Mouse (Mus musculus) midbrain, embryonic 16.5 days (tissue): ENCODE results near the gene Foxp1. TPM values are rescaled to one million over a fixed set of nuclear protein-coding genes. Genes with fewer than 3 reads are reported as not detected.

Source experiments
- ATAC-seq: fragments of 200-750 bp; cut with Nextera tagmentation; 2 replicates; pipeline ENCODE4 v1.8.0; 2017; ENCODE audit warnings: moderate TSS enrichment
- H3K27ac ChIP-seq: fragments of 300-500 bp; sonication (generic); 2 replicates; pipeline ENCODE4 v1.5.1; 2014; ENCODE audit warnings: mild to moderate bottlenecking, low read length, mixed read lengths
- H3K27me3 ChIP-seq: fragments of 300-500 bp; sonication (generic); 2 replicates; pipeline ENCODE4 v1.6.1; 2014; ENCODE audit warnings: low read depth, low read length, mixed read lengths; ENCODE audit not compliant: control insufficient read depth, insufficient read depth
- H3K36me3 ChIP-seq: fragments of 300-500 bp; sonication (generic); 2 replicates; pipeline ENCODE4 v1.6.1; 2014; ENCODE audit warnings: mild to moderate bottlenecking, low read length, moderate library complexity, mixed read lengths; ENCODE audit not compliant: control insufficient read depth, insufficient read depth
- H3K4me1 ChIP-seq: fragments of 300-500 bp; sonication (generic); 2 replicates; pipeline ENCODE4 v1.6.1; 2014; ENCODE audit warnings: mild to moderate bottlenecking, low read length, mixed read lengths; ENCODE audit not compliant: control insufficient read depth, insufficient read depth
- H3K4me2 ChIP-seq: fragments of 300-500 bp; sonication (generic); 2 replicates; pipeline ENCODE4 v1.6.1; 2014; ENCODE audit warnings: mild to moderate bottlenecking, low read length, mixed read lengths
- H3K4me3 ChIP-seq: fragments of 300-500 bp; sonication (generic); 2 replicates; pipeline ENCODE4 v1.5.1; 2014; ENCODE audit warnings: low read depth, mild to moderate bottlenecking, low read length, moderate library complexity, mixed read lengths
- H3K9ac ChIP-seq: fragments of 300-500 bp; sonication (generic); 2 replicates; pipeline ENCODE4 v1.6.1; 2014; ENCODE audit warnings: low read depth, low read length, mixed read lengths
- H3K9me3 ChIP-seq: fragments of 300-500 bp; sonication (generic); replicated peaks from 2 replicates; pipeline ENCODE4 v1.6.1; 2014; ENCODE audit warnings: mild to moderate bottlenecking, low read length, mixed read lengths; ENCODE audit not compliant: control insufficient read depth, poor library complexity, severe bottlenecking
- WGBS: fragments of 180-500 bp; shearing (Covaris S2); extraction: QIAGEN DNeasy Blood & Tissue Kit; methylation state at CpG from one replicate; pipeline ENCODE4 v1.1.7; 2014; 5-methylcytosine and 5-hydroxymethylcytosine counted together
- polyA plus RNA-seq: library from polyadenylated mRNA; unstranded; fragments of >200 nt; fragmentation: Nextera tagmentation; extraction: Ambion mirVana; gene quantifications from 2 replicates; pipeline ENCODE4 v1.2.1, GENCODE M21; 2015

Foxp1 gene
- polyA plus RNA-seq, 1 experiment from 2014 or later = 79.8 TPM

- no peak for ATAC-seq
- peaks cover 21% of the 10 kb centered on the region for H3K4me1 ChIP-seq
- 96% methylated on average over 9 of the region's 9 CpGs for WGBS
Observed at GRCm38 (mm10) chr6:99001637-99002036, 520.9 kb downstream of the Foxp1 start.

GRCm38 (mm10) chr6:98998971-98999932 lies 523.3 kb downstream of the Foxp1 start:
- Histone ChIP-seq H3K4me3 (peak overlapping the region; percentile 24), H3K4me2 (peak overlapping the region; percentile 64), H3K27me3 (no peaks in the 10 kb centered on the region), H3K9me3 (no peaks in the 10 kb centered on the region), H3K36me3 (0 out of 2 replicates have a peak, but pooled peaks cover 4% of the 10 kb centered on the region), H3K27ac (peak overlapping the region; percentile 33; the same call in 1 of the 2 replicates), H3K4me1 (peaks cover 23% of the 10 kb centered on the region), H3K9ac (no peak overlapping the region)
- WGBS = 45% methylated on average over 35 of the region's 35 CpGs
- no peak for ATAC-seq

More at GRCm38 (mm10) chr6:99001637-99002036, 520.9 kb downstream of the Foxp1 start:
- Histone ChIP-seq H3K9me3 (no peaks in the 10 kb centered on the region), H3K4me3 (no peak overlapping the region), H3K36me3 (0 out of 2 replicates have a peak, but pooled peaks cover 4% of the 10 kb centered on the region), H3K27ac (no peak overlapping the region), H3K9ac (no peak overlapping the region), H3K4me2 (no peak overlapping the region), H3K27me3 (no peaks in the 10 kb centered on the region)

- Histone ChIP-seq H3K4me1 (peaks cover 29% of the 10 kb centered on the region), H3K27me3 (no peaks in the 10 kb centered on the region), H3K4me2 (no peak overlapping the region), H3K36me3 (0 out of 2 replicates have a peak, but pooled peaks cover 2% of the 10 kb centered on the region), H3K9ac (no peak overlapping the region), H3K27ac (no peak overlapping the region), H3K9me3 (no peaks in the 10 kb centered on the region), H3K4me3 (no peak overlapping the region)
- 95% methylated on average over 9 of the region's 9 CpGs for WGBS
- ATAC-seq = no peak
Observed at GRCm38 (mm10) chr6:98997742-98998141, 524.8 kb downstream of the Foxp1 start.

GRCm38 (mm10) chr6:98996822-98997221 lies 525.7 kb downstream of the Foxp1 start:
- Histone ChIP-seq H3K36me3 (no peaks in the 10 kb centered on the region), H3K9ac (no peak overlapping the region), H3K4me1 (peaks cover 29% of the 10 kb centered on the region), H3K4me3 (no peak overlapping the region), H3K9me3 (no peaks in the 10 kb centered on the region), H3K27ac (no peak overlapping the region), H3K4me2 (no peak overlapping the region), H3K27me3 (no peaks in the 10 kb centered on the region)
- WGBS = 87% methylated on average over 2 of the region's 2 CpGs
- no peak for ATAC-seq

- no peak for ATAC-seq
- no peak overlapping the region for H3K27ac ChIP-seq
- H3K9ac ChIP-seq = no peak overlapping the region
- peaks cover 29% of the 10 kb centered on the region for H3K4me1 ChIP-seq
- H3K36me3 ChIP-seq = no peaks in the 10 kb centered on the region
- 84% methylated on average over 1 of the region's 1 CpGs for WGBS
- H3K4me3 ChIP-seq = no peak overlapping the region
- H3K4me2 ChIP-seq = no peak overlapping the region
- no peaks in the 10 kb centered on the region for H3K9me3 ChIP-seq
- no peaks in the 10 kb centered on the region for H3K27me3 ChIP-seq
Observed at GRCm38 (mm10) chr6:98996346-98996745, 526.2 kb downstream of the Foxp1 start.

DNA sequence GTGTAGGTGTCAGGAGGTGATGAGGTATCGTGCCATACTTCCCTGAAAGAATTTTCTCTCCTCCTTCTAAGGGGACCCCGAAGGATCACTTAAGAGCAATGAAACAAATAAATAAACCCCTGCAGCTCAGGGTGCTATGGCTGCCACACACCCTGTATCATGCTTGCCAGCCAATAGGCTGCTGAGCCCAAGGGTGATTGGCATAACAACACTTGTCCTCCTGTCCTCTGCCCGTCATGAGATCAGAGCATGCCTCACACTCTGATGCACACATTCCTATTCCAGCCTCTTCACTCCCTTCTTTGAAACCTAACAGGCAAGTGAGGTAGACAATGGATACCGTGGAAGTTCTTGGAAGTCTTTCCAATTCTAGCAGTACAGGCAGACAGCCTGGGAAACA lies 526.8 kb downstream of the Foxp1 start:
- Histone ChIP-seq H3K27me3 (no peaks in the 10 kb centered on the region), H3K36me3 (no peaks in the 10 kb centered on the region), H3K9ac (no peak overlapping the region), H3K4me3 (no peak overlapping the region), H3K4me2 (no peak overlapping the region), H3K27ac (no peak overlapping the region), H3K9me3 (no peaks in the 10 kb centered on the region), H3K4me1 (peaks cover 29% of the 10 kb centered on the region)
- ATAC-seq = no peak
- WGBS = 76% methylated on average over 4 of the region's 4 CpGs

GRCm38 (mm10) chr6:98994902-98995301 lies 527.6 kb downstream of the Foxp1 start:
- WGBS = 60% methylated on average over 4 of the region's 4 CpGs
- H3K27ac ChIP-seq = no peak overlapping the region
- H3K36me3 ChIP-seq = no peaks in the 10 kb centered on the region
- H3K9ac ChIP-seq = no peak overlapping the region
- H3K4me1 ChIP-seq = peaks cover 23% of the 10 kb centered on the region
- H3K9me3 ChIP-seq = no peaks in the 10 kb centered on the region
- H3K27me3 ChIP-seq = no peaks in the 10 kb centered on the region
- no peak for ATAC-seq
- no peak overlapping the region for H3K4me2 ChIP-seq
- H3K4me3 ChIP-seq = no peak overlapping the region

DNA sequence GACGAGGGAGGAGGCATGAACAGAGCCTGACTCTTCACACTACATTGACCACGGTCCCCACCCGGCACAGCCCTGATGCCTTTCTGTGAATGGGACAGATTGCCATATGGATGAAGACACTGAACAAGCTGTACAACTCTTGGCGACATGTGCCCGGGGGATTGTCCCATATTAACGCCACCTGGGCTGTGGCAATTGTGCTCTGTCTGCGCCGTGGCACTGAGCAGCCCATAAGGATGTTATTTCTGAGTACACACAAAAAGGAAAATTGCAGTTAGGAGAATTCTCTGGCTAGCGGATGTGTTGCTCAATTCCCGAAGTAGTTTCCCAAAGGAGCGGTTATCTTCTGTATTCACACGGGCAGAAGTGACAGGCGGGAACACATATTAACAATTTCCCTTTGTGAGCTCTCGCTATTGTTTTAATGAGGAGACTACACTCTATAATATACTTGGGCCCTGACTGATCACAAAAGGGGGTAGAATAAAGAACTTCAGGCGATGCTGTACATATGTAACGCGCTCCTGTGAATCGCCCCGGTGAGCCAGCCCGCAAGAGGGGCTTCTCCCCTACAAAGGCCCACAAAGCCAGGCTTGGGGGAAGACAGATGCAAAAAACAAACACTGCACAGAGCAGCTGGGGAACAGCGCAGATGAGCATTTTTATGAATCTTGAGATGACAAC lies 528.3 kb downstream of the Foxp1 start:
- Histone ChIP-seq H3K4me2 (peak overlapping the region; percentile 36), H3K27me3 (no peaks in the 10 kb centered on the region), H3K27ac (no peak overlapping the region), H3K9ac (peak overlapping the region; percentile 16; the same call in 1 of the 2 replicates), H3K36me3 (no peaks in the 10 kb centered on the region), H3K9me3 (no peaks in the 10 kb centered on the region), H3K4me3 (no peak overlapping the region), H3K4me1 (peaks cover 17% of the 10 kb centered on the region)
- peak; percentile 54; the same call in 1 of the 2 replicates for ATAC-seq
- 18% methylated on average over 21 of the region's 21 CpGs for WGBS

- Histone ChIP-seq H3K9me3 (no peaks in the 10 kb centered on the region), H3K27me3 (no peaks in the 10 kb centered on the region), H3K36me3 (no peaks in the 10 kb centered on the region), H3K4me2 (no peak overlapping the region), H3K9ac (no peak overlapping the region), H3K27ac (no peak overlapping the region), H3K4me1 (peaks cover 13% of the 10 kb centered on the region), H3K4me3 (no peak overlapping the region)
- 77% methylated on average over 3 of the region's 3 CpGs for WGBS
- no peak for ATAC-seq
Observed at GRCm38 (mm10) chr6:98993231-98993630, 529.3 kb downstream of the Foxp1 start.
